Mouse (Mus musculus): ENCODE results near the gene Cdkn2d. TPM values are rescaled to one million over a fixed set of nuclear protein-coding genes. Genes with fewer than 3 reads are reported as not detected.
"Not testable (repeated sequence)": the region's sequence is repeated elsewhere in the genome, so short reads cannot be mapped to it uniquely, and the experiment has no call there.

Cdkn2d gene
- polyA plus RNA-seq, 1 experiment = 28.9 TPM

- 91% methylated on average over 5 of the region's 5 CpGs for WGBS
- DNase-seq (ENCODE audit: low read depth, low spot score) = no peak
Measured at GRCm38 (mm10) chr9:21283591-21283990, 7.6 kb downstream of the Cdkn2d start.

GRCm38 (mm10) chr9:21277776-21278175 is 13.4 kb downstream of the Cdkn2d start:
- 91% methylated on average over 5 of the region's 5 CpGs for WGBS
- DNase-seq (ENCODE audit: low read depth, low spot score) = no peak

- no peak for DNase-seq (ENCODE audit: low read depth, low spot score)
- WGBS = 79% methylated on average over 8 of the region's 8 CpGs
Measured at GRCm38 (mm10) chr9:21276307-21276706, 14.9 kb downstream of the Cdkn2d start.

- WGBS = 85% methylated on average over 12 of the region's 12 CpGs
- no peak for DNase-seq (ENCODE audit: low read depth, low spot score)
Measured at GRCm38 (mm10) chr9:21275727-21276126, 15.5 kb downstream of the Cdkn2d start.

GRCm38 (mm10) chr9:21275013-21275710 is 16.0 kb downstream of the Cdkn2d start:
- DNase-seq (ENCODE audit: low read depth, low spot score) = no peak
- WGBS = 73% methylated on average over 7 of the region's 7 CpGs

GRCm38 (mm10) chr9:21274336-21274735 is 16.9 kb downstream of the Cdkn2d start:
- 87% methylated on average over 3 of the region's 3 CpGs for WGBS
- DNase-seq (ENCODE audit: low read depth, low spot score) = no peak

- no peak for DNase-seq (ENCODE audit: low read depth, low spot score)
- WGBS = 76% methylated on average over 7 of the region's 7 CpGs
Measured at GRCm38 (mm10) chr9:21273520-21274228, 17.5 kb downstream of the Cdkn2d start.

- 73% methylated on average over 8 of the region's 8 CpGs for WGBS
- DNase-seq (ENCODE audit: low read depth, low spot score) = no peak
Measured at GRCm38 (mm10) chr9:21273094-21273493, 18.1 kb downstream of the Cdkn2d start.

- 89% methylated on average over 9 of the region's 9 CpGs for WGBS
- DNase-seq (ENCODE audit: low read depth, low spot score) = no peak
Measured at GRCm38 (mm10) chr9:21272391-21272790, 18.8 kb downstream of the Cdkn2d start.

- DNase-seq (ENCODE audit: low read depth, low spot score) = not testable (repeated sequence)
- WGBS = 73% methylated on average over 5 of the region's 5 CpGs
Measured at GRCm38 (mm10) chr9:21269590-21269989, 21.6 kb downstream of the Cdkn2d start.

GRCm38 (mm10) chr9:21268305-21268704 is 22.9 kb downstream of the Cdkn2d start:
- WGBS = 94% methylated on average over 16 of the region's 16 CpGs

GRCm38 (mm10) chr9:21266889-21267288 is 24.3 kb downstream of the Cdkn2d start:
- DNase-seq (ENCODE audit: low read depth, low spot score) = no peak
- WGBS = 84% methylated on average over 5 of the region's 5 CpGs

More at GRCm38 (mm10) chr9:21268305-21268704, 22.9 kb downstream of the Cdkn2d start:
- DNase-seq (ENCODE audit: low read depth, low spot score) = no peak

GRCm38 (mm10) chr9:21265611-21266010 is 25.6 kb downstream of the Cdkn2d start:
- 3% methylated on average over 11 of the region's 11 CpGs for WGBS
- peak; percentile 76 for DNase-seq (ENCODE audit: low read depth, low spot score)

GRCm38 (mm10) chr9:21265000-21265561 is 26.1 kb downstream of the Cdkn2d start, which contains the start of gene Atg4d:
Gene Atg4d, plus strand, starts transcription at chr9:21265293.
- peak; percentile 100 for DNase-seq (ENCODE audit: low read depth, low spot score)
- under 1% methylated on average over 49 of the region's 49 CpGs for WGBS

GRCm38 (mm10) chr9:21264272-21264999 is 26.8 kb downstream of the Cdkn2d start:
- no peak for DNase-seq (ENCODE audit: low read depth, low spot score)
- WGBS = 22% methylated on average over 17 of the region's 17 CpGs

GRCm38 (mm10) chr9:21261831-21262230 is 29.4 kb downstream of the Cdkn2d start:
- 13% methylated on average over 2 of the region's 2 CpGs for WGBS
- DNase-seq (ENCODE audit: low read depth, low spot score) = peak; percentile 35

- DNase-seq (ENCODE audit: low read depth, low spot score) = no peak
- WGBS = 88% methylated on average over 6 of the region's 6 CpGs
Measured at GRCm38 (mm10) chr9:21260491-21261040, 30.6 kb downstream of the Cdkn2d start.

GRCm38 (mm10) chr9:21256349-21256748 is 34.9 kb downstream of the Cdkn2d start:
- 83% methylated on average over 4 of the region's 4 CpGs for WGBS
- not testable (repeated sequence) for DNase-seq (ENCODE audit: low read depth, low spot score)

- DNase-seq (ENCODE audit: low read depth, low spot score) = no peak
Measured at GRCm38 (mm10) chr9:21254690-21255089, 36.5 kb downstream of the Cdkn2d start.

Measured in large intestine, adult 2 months (tissue).